Mouse (Mus musculus): ENCODE results near the gene Pttg1ip. TPM values are rescaled to one million over a fixed set of nuclear protein-coding genes. Genes with fewer than 3 reads are reported as not detected.
A peak's percentile ranks its signal among the peaks of the same experiment; 100 is the strongest.

Gene Pttg1ip
- polyA plus RNA-seq, 1 experiment from 2014 or later = 126 TPM

DNA sequence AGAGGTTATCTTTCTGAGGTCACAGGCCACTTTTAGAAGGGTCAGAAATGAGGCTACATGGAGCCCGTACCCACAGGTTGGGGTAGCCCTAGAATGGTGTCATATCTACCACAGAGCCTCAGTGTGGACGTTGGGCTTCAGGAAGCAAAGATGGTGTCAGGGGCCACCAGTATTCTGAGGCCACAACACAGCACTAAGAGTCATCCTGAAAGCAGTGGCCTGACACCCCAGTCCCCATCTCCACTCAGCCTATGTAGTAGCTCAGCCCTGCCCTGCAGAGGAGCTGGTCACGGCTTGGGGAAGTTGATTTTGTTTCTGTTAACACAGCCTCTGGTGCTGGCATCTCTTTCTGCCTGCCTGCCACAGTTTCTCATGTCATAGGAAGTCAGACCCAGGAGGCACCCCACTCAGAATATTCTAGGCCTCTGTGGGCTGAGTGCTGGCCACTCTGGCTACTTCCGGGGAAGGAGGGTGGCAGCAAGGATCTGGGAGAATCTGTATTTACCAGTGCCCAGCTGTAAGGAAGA is 40.9 kb upstream of the Pttg1ip start:
- peak overlapping the region; percentile 8 for H3K27ac ChIP-seq (ENCODE audit: low read depth)
- H3K4me2 ChIP-seq (ENCODE audit: low read depth, low read length) = 0 out of 2 replicates have a peak overlapping the region, but pooled peaks have one; percentile 9
- no peak overlapping the region for H3K9ac ChIP-seq (replicated peaks)
- ATAC-seq = no peak
- H3K36me3 ChIP-seq (replicated peaks; ENCODE audit: insufficient read depth, low read length) = no peaks in the 10 kb centered on the region
- DNase-seq = no peak
- H3K9me3 ChIP-seq (ENCODE audit: low read length) = no peaks in the 10 kb centered on the region
- H3K4me3 ChIP-seq (ENCODE audit: low read depth, low read length) = no peak overlapping the region
- no peaks in the 10 kb centered on the region for H3K27me3 ChIP-seq (ENCODE audit: insufficient read depth, low read length)
- no peaks in the 10 kb centered on the region; the same call in 1 of the 2 replicates for H3K4me1 ChIP-seq (ENCODE audit: insufficient read depth)
- 41% methylated on average over 4 of the region's 4 CpGs for WGBS (ENCODE audit: insufficient replicate concordance)
- TF ChIP-seq CTCF (IDR thresholded peaks at IDR 0.05; ENCODE audit: low read depth) (no peak), EP300 (IDR thresholded peaks at IDR 0.05; ENCODE audit: low read depth) (no peak)

DNA sequence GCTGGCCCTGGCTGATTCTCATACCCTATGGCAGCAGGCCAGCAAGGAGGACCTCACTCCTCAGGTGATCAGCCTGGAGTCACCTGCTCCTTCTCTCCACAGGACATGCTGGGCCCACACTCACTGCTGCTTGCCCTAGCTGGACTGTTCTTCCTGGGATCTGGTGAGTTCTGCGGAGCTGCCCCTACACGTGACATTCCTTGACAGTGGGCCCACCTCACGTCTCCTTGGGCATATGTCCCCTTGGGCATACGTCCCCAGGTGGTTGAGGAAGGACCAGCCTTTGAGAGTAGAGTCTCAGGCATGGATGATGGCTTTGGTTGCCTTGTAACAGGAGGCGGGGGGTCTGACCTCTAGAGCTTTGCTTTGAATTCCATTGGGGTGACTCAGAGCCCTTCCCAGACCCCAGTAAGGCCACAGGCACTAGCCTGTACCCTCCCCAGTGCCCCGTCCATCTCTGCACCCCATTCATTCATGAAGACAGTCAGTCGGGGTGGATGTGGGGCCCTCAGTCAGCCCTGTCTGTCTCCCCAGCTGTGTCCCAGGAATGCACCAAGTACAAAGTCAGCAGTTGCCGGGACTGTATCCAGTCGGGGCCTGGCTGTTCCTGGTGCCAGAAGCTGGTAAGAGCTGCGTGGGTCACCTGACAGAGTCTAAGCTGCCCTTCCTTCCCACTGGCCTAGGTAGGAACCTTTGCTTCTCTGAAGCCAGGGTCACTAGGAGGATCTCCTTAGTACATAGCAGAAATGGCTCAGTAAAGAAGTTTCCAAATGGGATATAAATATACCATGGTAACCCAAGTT is 39.5 kb upstream of the Pttg1ip start:
- H3K27me3 ChIP-seq (ENCODE audit: insufficient read depth, low read length) = no peaks in the 10 kb centered on the region
- TF ChIP-seq CTCF (IDR thresholded peaks at IDR 0.05; ENCODE audit: low read depth) = no peak
- TF ChIP-seq EP300 (IDR thresholded peaks at IDR 0.05; ENCODE audit: low read depth) = no peak
- no peak for ATAC-seq
- WGBS (ENCODE audit: insufficient replicate concordance) = 84% methylated on average over 10 of the region's 10 CpGs
- no peaks in the 10 kb centered on the region; the same call in 1 of the 2 replicates for H3K4me1 ChIP-seq (ENCODE audit: insufficient read depth)
- no peak overlapping the region for H3K27ac ChIP-seq (ENCODE audit: low read depth)
- H3K9me3 ChIP-seq (ENCODE audit: low read length) = no peaks in the 10 kb centered on the region
- DNase-seq = no peak
- H3K9ac ChIP-seq (replicated peaks) = no peak overlapping the region
- H3K4me3 ChIP-seq (ENCODE audit: low read depth, low read length) = no peak overlapping the region
- no peaks in the 10 kb centered on the region; the same call in 1 of the 2 replicates for H3K36me3 ChIP-seq (replicated peaks; ENCODE audit: insufficient read depth, low read length)
- H3K4me2 ChIP-seq (ENCODE audit: low read depth, low read length) = no peak overlapping the region

DNA sequence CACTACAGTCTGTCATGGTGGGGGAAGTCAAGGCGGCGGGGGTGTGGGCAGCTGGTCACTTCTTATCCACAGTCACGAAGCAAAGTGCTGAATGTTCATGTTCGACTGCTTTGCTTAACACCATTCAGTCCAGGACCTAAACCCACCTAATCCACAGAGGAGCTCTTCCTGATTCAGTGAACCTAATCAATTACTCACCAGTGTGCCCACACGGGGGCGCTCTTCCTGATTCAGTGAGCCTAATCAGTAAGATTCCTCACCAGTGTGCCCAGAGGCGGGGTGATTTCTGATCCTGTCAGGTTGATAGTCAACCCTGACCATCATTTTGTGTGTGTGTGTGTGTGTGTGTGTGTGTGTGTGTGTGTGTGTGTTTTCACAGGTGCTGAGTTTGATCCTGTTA is 38.3 kb upstream of the Pttg1ip start:
- Histone ChIP-seq H3K27ac (ENCODE audit: low read depth) (no peak overlapping the region), H3K4me3 (ENCODE audit: low read depth, low read length) (no peak overlapping the region), H3K4me2 (ENCODE audit: low read depth, low read length) (no peak overlapping the region), H3K4me1 (ENCODE audit: insufficient read depth) (no peaks in the 10 kb centered on the region; the same call in 1 of the 2 replicates), H3K27me3 (ENCODE audit: insufficient read depth, low read length) (no peaks in the 10 kb centered on the region), H3K9me3 (ENCODE audit: low read length) (no peaks in the 10 kb centered on the region), H3K36me3 (replicated peaks; ENCODE audit: insufficient read depth, low read length) (no peaks in the 10 kb centered on the region; the same call in 1 of the 2 replicates), H3K9ac (replicated peaks) (no peak overlapping the region)
- ATAC-seq = no peak
- WGBS (ENCODE audit: insufficient replicate concordance) = 35% methylated on average over 7 of the region's 7 CpGs
- TF ChIP-seq CTCF (IDR thresholded peaks at IDR 0.05; ENCODE audit: low read depth) = peak; percentile 80
- TF ChIP-seq EP300 (IDR thresholded peaks at IDR 0.05; ENCODE audit: low read depth) = no peak
- peak; percentile 72 for DNase-seq

DNA sequence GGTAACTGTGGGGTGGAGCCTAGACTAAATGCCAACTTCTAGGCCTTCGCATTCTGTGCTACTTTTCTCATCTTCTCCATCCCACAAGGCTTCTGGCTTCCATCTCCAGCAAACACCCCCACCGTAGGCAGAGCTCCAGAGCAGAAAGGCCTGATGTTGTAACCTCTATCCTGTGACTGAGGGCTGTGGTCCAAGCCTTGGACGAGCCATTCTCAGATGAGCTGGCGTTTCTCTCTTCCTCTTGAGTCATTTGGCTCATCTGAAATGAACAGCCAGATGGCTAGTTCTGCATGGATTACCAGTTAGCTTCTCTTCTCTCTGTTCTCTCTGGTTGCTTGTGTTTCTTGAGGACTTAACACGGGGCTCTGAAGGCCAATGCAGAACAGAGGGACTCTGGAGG is 36.6 kb upstream of the Pttg1ip start:
- H3K4me1 ChIP-seq (ENCODE audit: insufficient read depth) = no peaks in the 10 kb centered on the region; the same call in 1 of the 2 replicates
- H3K9ac ChIP-seq (replicated peaks) = no peak overlapping the region
- no peak for ATAC-seq
- no peaks in the 10 kb centered on the region for H3K27me3 ChIP-seq (ENCODE audit: insufficient read depth, low read length)
- no peaks in the 10 kb centered on the region for H3K9me3 ChIP-seq (ENCODE audit: low read length)
- no peak overlapping the region for H3K4me2 ChIP-seq (ENCODE audit: low read depth, low read length)
- no peak overlapping the region for H3K4me3 ChIP-seq (ENCODE audit: low read depth, low read length)
- DNase-seq = no peak
- H3K27ac ChIP-seq (ENCODE audit: low read depth) = no peak overlapping the region; the same call in 1 of the 2 replicates
- 64% methylated on average over 5 of the region's 5 CpGs for WGBS (ENCODE audit: insufficient replicate concordance)
- H3K36me3 ChIP-seq (replicated peaks; ENCODE audit: insufficient read depth, low read length) = no peaks in the 10 kb centered on the region; the same call in 1 of the 2 replicates
- TF ChIP-seq CTCF (IDR thresholded peaks at IDR 0.05; ENCODE audit: low read depth) = no peak
- no peak for TF ChIP-seq EP300 (IDR thresholded peaks at IDR 0.05; ENCODE audit: low read depth)

DNA sequence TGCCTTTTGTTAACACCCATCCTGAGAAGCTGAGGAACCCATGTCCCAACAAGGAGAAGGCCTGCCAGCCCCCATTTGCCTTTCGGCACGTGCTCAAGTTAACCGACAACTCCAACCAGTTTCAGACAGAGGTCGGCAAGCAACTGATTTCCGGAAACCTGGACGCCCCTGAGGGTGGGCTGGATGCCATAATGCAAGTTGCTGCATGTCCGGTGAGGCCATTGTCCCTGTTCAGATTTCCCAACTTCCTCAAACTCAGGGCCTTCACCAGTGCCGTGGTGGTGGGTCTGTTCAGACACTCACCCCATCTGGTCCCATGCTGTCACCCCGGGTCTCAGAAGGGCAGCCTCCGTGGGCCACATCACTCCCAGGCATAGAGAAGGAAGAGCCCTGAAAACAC is 32.9 kb upstream of the Pttg1ip start:
- Histone ChIP-seq H3K27ac (ENCODE audit: low read depth) (peak overlapping the region; percentile 57), H3K27me3 (ENCODE audit: insufficient read depth, low read length) (no peaks in the 10 kb centered on the region), H3K9ac (replicated peaks) (no peak overlapping the region), H3K4me1 (ENCODE audit: insufficient read depth) (no peaks in the 10 kb centered on the region; the same call in 1 of the 2 replicates), H3K36me3 (replicated peaks; ENCODE audit: insufficient read depth, low read length) (no peaks in the 10 kb centered on the region; the same call in 1 of the 2 replicates), H3K4me2 (ENCODE audit: low read depth, low read length) (no peak overlapping the region), H3K9me3 (ENCODE audit: low read length) (no peaks in the 10 kb centered on the region), H3K4me3 (ENCODE audit: low read depth, low read length) (no peak overlapping the region)
- 61% methylated on average over 10 of the region's 10 CpGs for WGBS (ENCODE audit: insufficient replicate concordance)
- no peak for TF ChIP-seq CTCF (IDR thresholded peaks at IDR 0.05; ENCODE audit: low read depth)
- TF ChIP-seq EP300 (IDR thresholded peaks at IDR 0.05; ENCODE audit: low read depth) = no peak
- no peak for ATAC-seq
- no peak for DNase-seq

DNA sequence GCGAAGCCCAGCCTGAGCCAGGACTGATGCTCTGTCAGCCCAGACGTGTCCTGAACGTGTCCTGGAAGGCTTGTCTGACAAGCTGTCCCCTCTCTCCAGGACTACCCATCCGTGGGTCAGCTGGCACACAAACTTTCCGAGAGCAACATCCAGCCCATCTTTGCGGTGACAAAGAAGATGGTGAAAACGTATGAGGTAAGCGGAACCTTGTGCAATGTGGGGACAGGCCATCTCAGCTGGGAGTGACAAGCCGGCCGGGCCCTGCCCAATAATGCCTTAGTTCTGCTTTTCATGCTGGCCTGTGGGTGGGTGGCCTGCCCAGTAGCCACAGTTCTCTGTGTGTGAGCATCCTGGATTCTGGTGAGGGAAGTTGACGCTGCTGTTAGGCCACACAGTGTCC is 30.6 kb upstream of the Pttg1ip start:
- peak; percentile 71 for ATAC-seq
- peak; percentile 72 for DNase-seq
- Histone ChIP-seq H3K4me1 (ENCODE audit: insufficient read depth) (no peaks in the 10 kb centered on the region), H3K9me3 (ENCODE audit: low read length) (no peaks in the 10 kb centered on the region), H3K9ac (replicated peaks) (no peak overlapping the region), H3K27me3 (ENCODE audit: insufficient read depth, low read length) (no peaks in the 10 kb centered on the region), H3K4me2 (ENCODE audit: low read depth, low read length) (no peak overlapping the region), H3K36me3 (replicated peaks; ENCODE audit: insufficient read depth, low read length) (no peaks in the 10 kb centered on the region; the same call in 1 of the 2 replicates), H3K4me3 (ENCODE audit: low read depth, low read length) (no peak overlapping the region), H3K27ac (ENCODE audit: low read depth) (peak overlapping the region; percentile 69)
- WGBS (ENCODE audit: insufficient replicate concordance) = 56% methylated on average over 11 of the region's 11 CpGs
- TF ChIP-seq CTCF (IDR thresholded peaks at IDR 0.05; ENCODE audit: low read depth) (no peak), EP300 (IDR thresholded peaks at IDR 0.05; ENCODE audit: low read depth) (no peak)

Data from liver, postnatal 0 days (tissue).